Mouse (Mus musculus) bone marrow macrophage, adult 2 months (primary cell): Measurements from ENCODE around the gene Eri3. TPM values are rescaled to one million over a fixed set of nuclear protein-coding genes. Genes with fewer than 3 reads are reported as not detected.

Source experiments
- H3K27ac ChIP-seq: 2 replicates; pipeline ENCODE4 v1.5.1; 2012; ENCODE audit warnings: low read depth, low read length; ENCODE audit not compliant: insufficient read depth
- H3K4me1 ChIP-seq: 2 replicates; pipeline ENCODE4 v1.6.1; 2012; ENCODE audit warnings: low read length; ENCODE audit not compliant: control insufficient read depth, insufficient read depth
- H3K4me3 ChIP-seq: 2 replicates; pipeline ENCODE4 v1.5.1; 2012; ENCODE audit warnings: mild to moderate bottlenecking, low read length, moderate library complexity; ENCODE audit not compliant: insufficient read depth
- CTCF ChIP-seq: IDR thresholded peaks from 2 replicates; pipeline ENCODE4 v1.5.1; 2012; ENCODE audit warnings: low read depth, mild to moderate bottlenecking, low read length, moderate library complexity
- POLR2A ChIP-seq: IDR thresholded peaks from 2 replicates; pipeline ENCODE4 v1.6.1; 2012; ENCODE audit warnings: mild to moderate bottlenecking, low read depth, low read length, borderline replicate concordance
- polyA plus RNA-seq: library from polyadenylated mRNA; stranded (reverse); fragments of >200 nt; gene quantifications from 2 replicates; pipeline ENCODE4 v1.2.4, GENCODE M21; 2012; ENCODE audit not compliant: missing spikeins, insufficient read depth, insufficient read length

The Eri3 gene
- polyA plus RNA-seq, 1 experiment: 50.9 TPM

DNA sequence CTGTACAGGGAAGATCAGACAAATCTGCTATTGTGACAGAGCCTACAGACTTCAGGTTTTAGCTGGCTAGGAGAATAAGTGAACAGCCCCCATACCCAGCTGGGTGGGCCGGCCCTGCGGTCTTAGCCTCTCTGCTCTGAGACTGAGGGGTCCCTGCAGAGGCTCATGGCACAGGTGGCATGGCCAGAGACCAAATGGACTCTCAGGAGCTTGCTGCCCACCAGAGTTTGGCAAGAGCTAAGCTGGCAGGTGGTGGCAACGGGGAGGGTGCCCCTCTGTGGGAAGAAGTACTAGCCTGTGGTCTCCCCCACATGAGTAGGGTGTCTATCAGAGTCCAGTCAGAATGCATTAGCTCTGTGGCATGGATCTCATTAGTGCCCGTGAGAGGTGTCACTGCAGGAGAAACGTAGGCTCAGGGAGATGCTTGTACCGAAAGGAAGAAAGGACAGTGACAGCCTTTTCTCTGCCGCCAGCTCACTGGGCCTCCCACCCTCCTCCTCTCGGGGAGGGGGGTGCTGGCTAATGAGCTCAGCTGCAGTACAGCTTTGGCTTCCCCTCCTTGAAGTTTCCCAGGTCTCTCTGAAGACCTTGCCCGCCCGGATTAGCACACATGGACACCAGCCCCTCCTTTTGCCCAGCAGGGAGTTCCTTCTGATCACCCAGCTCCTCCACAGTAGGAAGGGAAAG lies 104.0 kb downstream of the Eri3 start:
- no peak for TF ChIP-seq CTCF
- TF ChIP-seq POLR2A: no peak
- no peak overlapping the region for H3K27ac ChIP-seq
- 0 out of 2 replicates have a peak, but pooled peaks cover 4% of the 10 kb centered on the region for H3K4me1 ChIP-seq
- no peak overlapping the region for H3K4me3 ChIP-seq

DNA sequence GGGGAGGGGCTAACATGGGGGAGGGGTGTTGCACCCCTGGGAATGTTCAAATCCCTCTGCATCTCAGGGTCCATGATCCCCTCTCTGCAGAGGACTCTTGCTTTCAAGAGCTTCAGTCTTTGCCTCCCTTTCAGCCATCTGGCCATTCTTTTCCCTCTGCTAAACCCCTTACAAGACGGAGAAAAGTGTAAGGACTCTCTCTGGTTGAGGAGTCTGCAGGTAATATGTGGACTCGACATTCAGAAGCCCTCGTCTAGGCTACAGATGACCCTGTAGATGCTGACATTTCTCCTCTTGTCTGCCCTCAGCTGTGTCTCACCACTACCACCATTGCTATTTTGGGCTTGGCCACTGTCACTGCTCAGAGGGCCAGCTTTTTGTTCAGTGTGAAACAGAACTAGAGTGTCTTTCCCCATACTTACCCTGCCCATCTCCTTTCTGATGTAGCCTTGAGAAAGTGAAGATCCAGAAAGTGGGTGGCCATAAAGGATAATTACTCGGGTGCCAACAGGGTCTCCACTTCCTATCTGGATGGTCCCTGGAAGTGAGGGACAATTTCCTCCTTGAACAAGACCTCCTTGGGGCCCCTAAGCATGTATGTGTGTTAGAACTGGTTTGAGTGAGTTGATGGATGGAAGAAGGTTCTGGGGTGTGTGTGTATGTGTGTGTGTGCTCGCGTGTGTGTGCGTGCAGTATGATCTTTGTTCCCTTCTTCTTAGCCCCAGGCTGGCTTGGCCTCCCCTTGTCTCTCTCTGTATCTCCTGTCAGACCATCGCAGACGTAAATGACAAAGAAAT lies 104.7 kb downstream of the Eri3 start:
- H3K4me3 ChIP-seq: no peak overlapping the region
- TF ChIP-seq CTCF: no peak
- no peak for TF ChIP-seq POLR2A
- H3K4me1 ChIP-seq: 0 out of 2 replicates have a peak, but pooled peaks cover 4% of the 10 kb centered on the region
- H3K27ac ChIP-seq: no peak overlapping the region

DNA sequence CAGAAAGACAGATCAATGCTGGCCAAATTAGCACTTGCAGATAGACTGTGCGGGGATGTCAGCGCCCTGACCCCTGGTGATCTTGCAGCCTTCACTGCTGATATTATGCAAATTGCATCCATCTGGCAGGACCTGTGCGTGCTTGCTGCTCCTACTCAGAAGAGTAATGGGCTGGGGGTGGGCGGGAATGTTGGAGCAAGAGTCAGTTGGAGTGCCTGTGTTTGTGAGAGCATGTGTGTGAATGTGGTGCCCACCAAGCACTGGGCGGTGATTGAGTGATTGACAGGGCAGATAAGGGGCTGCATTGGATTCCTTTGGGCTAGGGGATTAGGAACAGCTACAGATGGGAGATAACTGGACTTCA lies 105.3 kb downstream of the Eri3 start:
- Histone ChIP-seq H3K27ac (no peak overlapping the region), H3K4me1 (0 out of 2 replicates have a peak, but pooled peaks cover 4% of the 10 kb centered on the region), H3K4me3 (no peak overlapping the region)
- no peak for TF ChIP-seq POLR2A
- TF ChIP-seq CTCF: no peak

DNA sequence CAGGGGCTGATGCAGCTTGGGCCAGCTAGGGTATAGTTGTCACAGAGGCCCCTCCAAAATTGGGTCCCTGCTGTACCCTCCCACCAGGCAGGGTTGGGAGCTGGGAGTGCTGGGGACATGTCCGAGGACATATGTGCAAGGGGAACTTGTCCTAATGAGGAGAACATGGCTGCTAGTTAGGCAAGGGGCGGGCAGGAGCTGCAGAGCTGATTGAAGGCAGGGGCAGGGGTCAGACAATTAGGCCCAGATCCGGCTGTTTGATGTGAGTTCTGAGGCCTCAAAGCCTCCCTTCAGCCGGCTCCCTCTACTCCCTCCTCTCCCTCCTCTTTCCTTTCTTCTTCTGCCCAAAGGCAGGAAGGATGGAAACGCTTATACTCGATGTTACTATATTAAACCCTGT lies 106.8 kb downstream of the Eri3 start:
- Histone ChIP-seq H3K27ac (no peak overlapping the region), H3K4me1 (0 out of 2 replicates have a peak, but pooled peaks cover 4% of the 10 kb centered on the region), H3K4me3 (no peak overlapping the region)
- no peak for TF ChIP-seq CTCF

DNA sequence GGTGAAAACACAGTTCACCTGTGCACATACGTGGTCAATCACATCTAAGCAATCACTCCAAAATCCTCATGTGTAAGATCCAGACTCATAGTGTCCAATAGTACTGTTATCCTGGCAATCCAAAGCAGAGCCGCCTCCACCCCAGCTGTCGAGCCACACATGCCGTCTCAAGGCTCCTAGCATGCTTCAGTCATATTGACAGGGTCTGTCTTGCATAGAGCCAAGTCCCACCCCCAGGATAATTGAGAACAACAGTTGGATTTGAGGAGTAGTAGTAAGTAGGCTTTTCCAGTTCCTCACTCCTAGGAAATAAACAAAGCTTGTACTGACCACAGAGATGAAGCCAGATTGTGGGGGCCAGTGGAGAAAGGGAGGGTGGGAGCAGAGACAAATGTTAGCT lies 107.5 kb downstream of the Eri3 start:
- H3K4me3 ChIP-seq: no peak overlapping the region
- no peak overlapping the region for H3K27ac ChIP-seq
- TF ChIP-seq CTCF (no peak), POLR2A (no peak)
- 0 out of 2 replicates have a peak, but pooled peaks cover 4% of the 10 kb centered on the region for H3K4me1 ChIP-seq

DNA sequence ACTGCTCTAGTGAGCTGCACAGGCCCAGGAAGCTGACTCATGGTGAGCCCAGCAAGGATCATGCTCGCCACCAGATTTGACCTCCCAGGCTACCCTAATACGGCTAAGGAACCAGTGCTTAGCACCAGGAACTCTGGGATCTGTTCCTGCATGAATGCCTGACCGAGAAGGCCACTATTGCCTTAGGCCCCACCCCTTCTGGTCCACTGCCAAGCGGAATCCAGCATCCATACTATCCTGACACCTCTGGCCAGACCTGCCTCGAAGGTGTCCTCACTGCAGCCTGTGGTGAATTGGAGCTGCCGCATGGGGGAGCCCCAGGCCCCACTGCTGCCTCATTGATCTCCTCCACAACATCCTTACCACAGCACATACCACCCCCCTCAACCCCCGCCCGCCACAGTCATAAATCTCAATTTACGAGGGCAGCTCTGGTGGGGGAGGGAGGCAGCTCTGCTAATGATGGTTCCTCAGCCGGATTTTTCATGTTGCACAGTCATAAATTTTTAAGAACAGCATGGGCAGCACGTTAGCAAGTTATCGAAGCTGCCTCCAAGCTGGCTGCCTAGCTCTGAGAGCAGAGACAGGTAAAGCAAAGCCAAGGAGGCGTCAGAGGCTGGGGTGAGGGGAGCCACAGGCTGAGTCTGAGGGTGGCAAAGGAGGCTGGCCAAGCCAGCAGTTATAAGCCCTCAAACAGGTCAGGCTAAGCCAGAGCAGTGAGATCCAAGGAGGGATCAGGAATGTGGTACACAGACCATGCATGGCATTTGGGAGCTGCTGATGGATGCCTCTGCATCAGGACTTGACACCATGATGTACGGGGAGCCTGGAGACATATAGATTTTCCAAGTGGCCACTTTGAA lies 108.6 kb downstream of the Eri3 start:
- Histone ChIP-seq H3K27ac (no peak overlapping the region), H3K4me3 (no peak overlapping the region), H3K4me1 (0 out of 2 replicates have a peak, but pooled peaks cover 4% of the 10 kb centered on the region)
- TF ChIP-seq POLR2A: no peak
- TF ChIP-seq CTCF: no peak

DNA sequence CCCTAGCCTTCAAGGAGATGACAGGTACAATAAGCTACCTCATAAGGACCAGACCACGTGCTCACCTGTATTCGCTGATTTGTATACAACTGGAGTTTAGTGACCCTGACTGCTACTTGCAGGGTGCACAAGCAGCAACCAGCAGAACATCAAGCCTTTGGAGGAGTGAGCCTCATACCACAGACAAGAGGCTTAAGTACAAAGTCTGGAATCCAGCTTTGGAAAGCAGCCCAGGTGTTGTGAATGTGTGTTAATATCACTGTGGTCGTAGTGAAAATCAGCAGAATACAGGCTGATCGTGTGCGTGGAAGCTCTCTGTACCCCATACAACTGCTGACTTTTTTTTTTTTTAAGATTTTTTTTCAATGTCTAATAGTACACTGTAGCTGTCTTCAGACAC lies 109.8 kb downstream of the Eri3 start:
- TF ChIP-seq CTCF (no peak), POLR2A (no peak)
- H3K27ac ChIP-seq: no peak overlapping the region
- 0 out of 2 replicates have a peak, but pooled peaks cover 4% of the 10 kb centered on the region for H3K4me1 ChIP-seq
- H3K4me3 ChIP-seq: no peak overlapping the region

DNA sequence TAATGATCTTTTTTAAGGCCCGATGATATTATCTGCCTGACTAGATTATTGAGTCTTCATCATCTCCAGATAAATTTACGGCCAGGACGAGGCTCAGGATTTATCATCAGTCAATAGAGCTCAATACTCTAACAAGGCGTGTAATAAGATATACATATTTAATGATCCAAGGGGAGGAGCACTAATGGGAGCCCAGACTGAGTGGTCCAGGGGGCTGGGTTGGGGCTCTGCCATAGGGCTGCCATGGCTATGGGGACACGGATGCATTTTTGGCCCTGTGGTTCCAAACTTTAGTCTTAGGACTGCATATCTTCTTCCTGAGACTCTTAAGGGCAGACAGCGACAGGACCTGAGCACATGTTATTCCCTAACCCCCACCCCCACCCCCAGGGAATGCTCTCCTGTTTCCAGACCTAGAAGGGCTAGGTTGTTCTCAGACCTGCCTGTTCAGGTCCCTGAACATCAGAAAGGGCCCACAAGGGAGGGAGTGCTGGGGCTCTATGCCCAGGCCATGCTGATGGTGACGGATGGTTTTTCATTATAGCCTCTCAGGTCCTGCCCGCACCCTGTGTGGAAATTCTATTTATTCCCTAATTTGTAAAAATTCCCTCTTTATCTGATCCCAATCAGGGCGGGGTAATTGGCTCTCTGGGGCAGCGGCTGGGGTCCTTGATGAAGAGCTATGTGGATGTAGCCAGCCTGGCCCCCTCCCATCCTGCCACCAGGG lies 114.4 kb downstream of the Eri3 start:
- no peak overlapping the region for H3K27ac ChIP-seq
- H3K4me1 ChIP-seq: no peaks in the 10 kb centered on the region
- H3K4me3 ChIP-seq: no peak overlapping the region
- no peak for TF ChIP-seq POLR2A
- no peak for TF ChIP-seq CTCF

DNA sequence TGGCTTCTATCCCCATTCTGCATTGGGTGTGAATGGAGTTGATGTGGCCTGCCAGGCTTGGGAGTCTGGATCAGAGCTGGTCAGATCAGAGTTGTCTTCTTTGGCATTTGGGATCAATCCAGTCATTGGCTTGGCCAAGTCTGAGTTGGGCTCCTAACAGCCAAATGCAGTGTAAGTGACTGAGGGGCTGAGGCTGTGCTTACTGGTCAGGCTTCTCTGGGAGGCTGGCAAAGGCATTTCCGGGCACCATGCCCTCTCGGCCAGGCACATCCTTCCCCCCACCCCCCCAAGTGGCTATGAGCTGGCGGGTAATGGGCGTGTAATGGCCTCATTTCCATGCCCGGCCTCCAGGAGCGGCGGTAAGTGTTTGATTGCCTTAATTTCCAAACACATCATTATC lies 115.4 kb downstream of the Eri3 start:
- Histone ChIP-seq H3K4me1 (no peaks in the 10 kb centered on the region), H3K4me3 (no peak overlapping the region), H3K27ac (no peak overlapping the region)
- TF ChIP-seq POLR2A (no peak), CTCF (no peak)
